Comparison of ENCODE assay signal across 9 mouse cellular contexts in the genomic region with DNA sequence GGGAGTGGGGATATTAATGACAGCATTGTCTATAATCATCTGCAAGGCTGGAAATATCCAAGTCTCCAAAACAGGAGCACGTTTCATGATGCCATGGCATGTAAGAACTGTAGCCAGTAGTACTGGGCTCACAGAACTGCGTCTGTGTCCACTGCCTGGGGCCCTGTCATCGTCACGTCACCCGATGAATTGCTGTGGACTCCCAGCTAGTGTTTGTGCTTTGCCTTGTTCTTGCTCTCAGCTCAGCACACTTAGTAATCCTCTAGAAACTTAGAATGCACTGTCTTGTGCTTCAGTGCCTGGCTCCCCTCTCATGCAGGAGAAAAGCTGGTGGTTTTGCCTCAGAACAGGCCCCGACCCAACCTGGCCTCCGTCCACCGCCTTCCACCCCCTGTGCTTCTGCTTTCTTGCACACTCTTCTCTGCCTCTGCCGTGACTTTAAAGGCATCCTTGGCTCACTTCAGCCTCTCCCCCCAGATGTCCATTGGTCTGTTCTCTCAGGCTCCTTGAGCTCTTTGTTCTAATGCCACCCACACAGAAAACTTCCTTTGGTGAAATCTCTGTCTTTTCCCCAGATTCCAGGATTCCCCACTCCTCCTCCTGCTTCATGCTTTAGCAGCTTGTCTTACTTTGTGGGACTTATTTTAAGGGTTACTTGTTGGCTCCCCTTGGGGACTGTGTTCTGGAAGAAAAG. TPM values are rescaled to one million over a fixed set of nuclear protein-coding genes. Genes with fewer than 3 reads are reported as not detected.
A peak's percentile ranks its signal among the peaks of the same experiment; 100 is the strongest.
DNase-seq lines count a peak whose midpoint lies in the region; ATAC-seq and TF ChIP-seq lines count a peak whose summit lies in the region.
"Had no signal": no experiment of that assay in that cellular context is flagged by ENCODE, and none has a peak within 500 bp of the region (broad histone marks: within the 10 kb centered on the region; RNA-seq: fewer than 3 reads in every experiment).

No protein-coding gene starts in this region.

- H3K4me1 ChIP-seq in cerebellum, adult 2 months (ENCODE audit: control insufficient read depth, insufficient read depth, low read length), result peaks cover 3% of the 10 kb centered on the region
- H3K4me1 ChIP-seq in lung, embryonic 14.5 days (ENCODE audit: insufficient read depth), result peaks cover 44% of the 10 kb centered on the region
- peaks cover 9% of the 10 kb centered on the region for H3K4me1 ChIP-seq in lung, adult 2 months (ENCODE audit: control insufficient read depth, insufficient read depth, low read length)
- H3K4me1 ChIP-seq in hindbrain, embryonic 13.5 days (replicated peaks), result peaks cover 55% of the 10 kb centered on the region
- peaks cover 50% of the 10 kb centered on the region for H3K4me1 ChIP-seq in neural tube, embryonic 15.5 days

- H3K27ac ChIP-seq in cerebellum, adult 2 months (ENCODE audit: insufficient read depth, low read length), result no peak overlapping the region
- peak overlapping the region; percentile 85 for H3K27ac ChIP-seq in lung, embryonic 14.5 days (ENCODE audit: low read depth)
- peak overlapping the region; percentile 72; the same call in 1 of the 2 replicates for H3K27ac ChIP-seq in hindbrain, embryonic 13.5 days
- H3K27ac ChIP-seq in neural tube, embryonic 15.5 days (replicated peaks), result peak overlapping the region; percentile 60

- TF ChIP-seq CTCF in cerebellum, adult 2 months (IDR thresholded peaks at IDR 0.05; ENCODE audit: borderline replicate concordance, insufficient read depth, low read depth, low read length), result no peak
- TF ChIP-seq CTCF in lung, embryonic 14.5 days (IDR thresholded peaks at IDR 0.05; ENCODE audit: low read depth), result no peak
- TF ChIP-seq CTCF in lung, adult 2 months (IDR thresholded peaks at IDR 0.05; ENCODE audit: insufficient read depth, low read length), result no peak

- H3K36me3 ChIP-seq in lung, embryonic 14.5 days (ENCODE audit: insufficient read depth), result no peaks in the 10 kb centered on the region
- no peaks in the 10 kb centered on the region for H3K36me3 ChIP-seq in hindbrain, embryonic 13.5 days
- no peaks in the 10 kb centered on the region for H3K36me3 ChIP-seq in neural tube, embryonic 15.5 days

- TF ChIP-seq POLR2A in cerebellum, adult 2 months (IDR thresholded peaks at IDR 0.05; ENCODE audit: borderline replicate concordance, insufficient read depth, low read length), result no peak
- TF ChIP-seq POLR2A in lung, adult 2 months (IDR thresholded peaks at IDR 0.05; ENCODE audit: borderline replicate concordance, extremely low read depth, low read depth, low read length), result no peak

- peak; percentile 64 for ATAC-seq in lung, embryonic 14.5 days (ENCODE audit: insufficient read depth)
- no peak for ATAC-seq in hindbrain, embryonic 13.5 days (ENCODE audit: low FRiP score)
- ATAC-seq in neural tube, embryonic 15.5 days (ENCODE audit: low FRiP score), result no peak

- H3K9ac ChIP-seq in lung, embryonic 14.5 days, result no peak overlapping the region
- H3K9ac ChIP-seq in hindbrain, embryonic 13.5 days, result 0 out of 2 replicates have a peak overlapping the region, but pooled peaks have one; percentile 1
- H3K9ac ChIP-seq in neural tube, embryonic 15.5 days (replicated peaks), result 0 out of 2 replicates have a peak overlapping the region, but pooled peaks have one; percentile 6

- peak; percentile 36 to 54 for DNase-seq in cerebellum, postnatal 10 days
- no peak for DNase-seq in cerebellum, adult 2 months
- DNase-seq in lung, embryonic 14.5 days, result peak; percentile 85
- no peak for DNase-seq in lung, adult 2 months
- DNase-seq in adrenal gland, postnatal 14 days, result no peak
- DNase-seq in ovary, adult 18-20 months (ENCODE audit: low spot score), result no peak

- H3K4me3 ChIP-seq in cerebellum, adult 2 months (replicated peaks; ENCODE audit: insufficient read depth, low read depth, low read length), result no peak overlapping the region
- no peak overlapping the region for H3K4me3 ChIP-seq in lung, embryonic 14.5 days (ENCODE audit: low read depth, low read length)
- no peak overlapping the region for H3K4me3 ChIP-seq in lung, adult 2 months (replicated peaks; ENCODE audit: extremely low read depth, low read depth, low read length)
- no peak overlapping the region for H3K4me3 ChIP-seq in hindbrain, embryonic 13.5 days
- no peak overlapping the region for H3K4me3 ChIP-seq in neural tube, embryonic 15.5 days (replicated peaks)
- H3K4me3 ChIP-seq: megakaryocyte, embryonic 14.5 days had no signal

- WGBS in cerebellum, adult 2 months, result 57% methylated on average over 9 of the region's 9 CpGs
- 22% methylated on average over 9 of the region's 9 CpGs for WGBS in lung, embryonic 14.5 days
- 56% methylated on average over 9 of the region's 9 CpGs for WGBS in lung, adult 2 months
- WGBS in hindbrain, embryonic 13.5 days, result 15% methylated on average over 9 of the region's 9 CpGs
- WGBS in neural tube, embryonic 15.5 days, result 12% methylated on average over 9 of the region's 9 CpGs

- no peaks in the 10 kb centered on the region for H3K27me3 ChIP-seq in cerebellum, adult 2 months (ENCODE audit: control insufficient read depth, insufficient read depth, low read length)
- no peaks in the 10 kb centered on the region for H3K27me3 ChIP-seq in lung, embryonic 14.5 days (ENCODE audit: insufficient read depth, low read length)
- H3K27me3 ChIP-seq in hindbrain, embryonic 13.5 days, result no peaks in the 10 kb centered on the region
- H3K27me3 ChIP-seq in neural tube, embryonic 15.5 days (replicated peaks), result no peaks in the 10 kb centered on the region
- H3K27me3 ChIP-seq: megakaryocyte, embryonic 14.5 days had no signal

- H3K4me2 ChIP-seq in lung, embryonic 14.5 days, result no peak overlapping the region
- H3K4me2 ChIP-seq in hindbrain, embryonic 13.5 days, result no peak overlapping the region
- no peak overlapping the region for H3K4me2 ChIP-seq in neural tube, embryonic 15.5 days

- H3K9me3 ChIP-seq in lung, embryonic 14.5 days (ENCODE audit: low read depth, low read length), result no peaks in the 10 kb centered on the region
- no peaks in the 10 kb centered on the region for H3K9me3 ChIP-seq in hindbrain, embryonic 13.5 days
- no peaks in the 10 kb centered on the region for H3K9me3 ChIP-seq in neural tube, embryonic 15.5 days (replicated peaks)

RNA-seq across cellular contexts. Expression of gene Sec22b, which starts 39.7 kb away (rescaled TPM):
- polyA plus RNA-seq in cerebellum, adult 2 months (2012; rRNA removed), result 69.9 and 70.5 TPM in 2 replicates
- polyA plus RNA-seq in lung, embryonic 14.5 days (2014; fragmentation: Nextera tagmentation; extraction: Ambion mirVana), result 158 and 160 TPM in 2 replicates
- 25.9 TPM in 2 replicates for polyA plus RNA-seq in lung, adult 2 months (2012; rRNA removed)
- polyA plus RNA-seq in hindbrain, embryonic 13.5 days (2015; fragmentation: Nextera tagmentation; extraction: Ambion mirVana), result 103 and 105 TPM in 2 replicates
- 93.9 and 97.1 TPM in 2 replicates for polyA plus RNA-seq in neural tube, embryonic 15.5 days (2015; fragmentation: Nextera tagmentation; extraction: Ambion mirVana)
- 95.8 and 101 TPM in 2 replicates for total RNA-seq in adrenal gland, postnatal 14 days (2021)

RNA-seq across cellular contexts. Expression of gene Pde4dip, which starts 52.2 kb away (rescaled TPM):
- polyA plus RNA-seq in cerebellum, adult 2 months (2012; rRNA removed), result 88.6 and 93.9 TPM in 2 replicates
- polyA plus RNA-seq in lung, embryonic 14.5 days (2014; fragmentation: Nextera tagmentation; extraction: Ambion mirVana), result 20.1 and 22.1 TPM in 2 replicates
- polyA plus RNA-seq in lung, adult 2 months (2012; rRNA removed), result 26.8 and 68.2 TPM in 2 replicates
- polyA plus RNA-seq in hindbrain, embryonic 13.5 days (2015; fragmentation: Nextera tagmentation; extraction: Ambion mirVana), result 58.6 and 60.4 TPM in 2 replicates
- 55.2 and 62.6 TPM in 2 replicates for polyA plus RNA-seq in neural tube, embryonic 15.5 days (2015; fragmentation: Nextera tagmentation; extraction: Ambion mirVana)
- 35.6 and 40.9 TPM in 2 replicates for total RNA-seq in adrenal gland, postnatal 14 days (2021)

Comparison
In these comparisons a context has a peak if more than half of its experiments do, and no peak if none do; other contexts are left out.
1. DNase-seq: peak in cerebellum, postnatal 10 days (2 of 2) and lung, embryonic 14.5 days (single experiment); none in cerebellum, adult 2 months (0 of 2), lung, adult 2 months (single experiment), adrenal gland, postnatal 14 days (single experiment) and ovary, adult 18-20 months (single experiment).